Mouse (Mus musculus): ENCODE measurements around the gene Serpina3j. TPM values are rescaled to one million over a fixed set of nuclear protein-coding genes. Genes with fewer than 3 reads are reported as not detected.
"Not testable (repeated sequence)": the region's sequence is repeated elsewhere in the genome, so short reads cannot be mapped to it uniquely, and the experiment has no call there.

The Serpina3j gene
- total RNA-seq (2022) = not detected

DNA sequence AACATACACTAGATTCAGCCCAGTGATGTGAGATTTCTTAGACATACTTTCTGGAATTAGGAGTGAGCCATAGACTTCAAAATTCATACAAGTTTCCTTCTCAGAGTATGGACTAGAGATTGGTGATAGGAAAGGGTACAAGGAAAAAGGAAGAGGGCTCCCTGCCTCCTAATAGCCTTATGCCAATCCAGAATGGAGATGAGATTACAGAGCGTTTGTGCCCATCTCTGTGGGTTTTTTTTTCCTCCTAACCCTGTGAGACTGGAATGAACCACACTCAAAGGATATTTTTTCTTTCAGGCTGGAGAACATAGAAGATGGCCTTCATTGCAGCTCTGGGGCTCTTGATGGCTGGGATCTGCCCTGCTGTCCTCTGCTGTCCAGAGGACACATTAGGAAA, at the start of gene Serpina3j:
Gene Serpina3j, plus strand, starts transcription at position 301 of the 400 bp plus-strand sequence.
- DNase-seq (ENCODE audit: low spot score in 2 of 2) = no peak

- no peak for DNase-seq (ENCODE audit: low spot score in 2 of 2)
Measured at GRCm38 (mm10) chr12:104266374-104266773, 48.0 kb upstream of the Serpina3j start.

DNA sequence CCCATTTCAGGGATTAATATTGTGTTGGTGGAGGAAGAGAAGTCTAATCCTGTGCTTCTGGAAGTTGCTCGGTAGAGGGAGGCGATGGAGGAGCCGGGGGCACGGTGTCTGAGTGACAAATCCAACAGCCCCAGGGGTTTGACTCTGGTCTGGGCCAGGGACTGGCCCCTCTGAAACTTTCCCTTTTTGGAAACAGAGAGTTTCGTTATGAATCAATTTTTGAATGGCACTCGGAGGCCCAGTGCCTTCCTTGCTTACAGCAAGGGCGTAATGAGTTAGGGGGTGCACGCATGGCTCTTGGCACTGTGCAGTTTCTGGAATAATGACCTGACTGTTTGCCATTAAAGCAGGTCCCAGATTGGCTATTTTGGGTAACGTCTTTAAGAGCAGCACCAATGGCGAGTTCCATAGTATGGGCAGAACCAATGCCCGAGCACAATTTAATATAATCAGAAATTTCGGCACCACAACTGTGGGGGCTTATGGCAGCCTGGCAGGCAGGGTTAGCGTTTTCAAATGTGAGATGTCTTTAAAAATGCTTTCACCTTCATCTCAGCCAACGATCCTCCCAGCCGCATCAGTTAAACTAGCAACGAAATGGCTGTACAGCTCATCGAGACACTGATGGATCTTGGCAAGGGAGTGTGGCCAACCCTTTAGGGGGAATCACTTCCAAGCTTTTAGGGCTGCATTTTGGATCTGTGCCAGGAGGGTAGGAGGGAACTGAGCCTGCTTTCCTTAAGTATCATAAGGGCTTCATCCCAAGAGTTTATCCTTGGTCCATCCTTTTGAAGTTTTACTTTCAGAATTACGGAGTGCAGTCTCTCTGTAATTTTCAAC, 35.9 kb upstream of the Serpina3j start:
- no peak for DNase-seq (ENCODE audit: low spot score in 2 of 2)

DNA sequence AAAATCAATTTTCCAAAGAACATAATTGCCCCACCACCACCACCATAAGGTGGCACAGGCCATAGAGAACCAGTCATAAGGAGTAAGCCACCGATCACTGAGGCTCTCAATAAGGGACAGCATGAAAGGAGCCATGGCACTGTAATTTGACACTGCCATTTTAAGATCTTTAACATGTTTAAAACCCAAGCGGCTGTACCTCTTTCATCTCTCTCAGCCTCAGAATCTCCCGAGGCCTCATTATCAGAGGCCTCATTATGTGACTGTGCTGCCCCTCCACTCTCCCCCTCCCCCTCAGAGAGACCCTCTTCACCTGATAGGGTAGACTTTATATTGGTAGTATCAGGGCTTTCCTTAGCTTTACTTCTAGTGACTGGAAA, 35.3 kb upstream of the Serpina3j start:
- no peak for DNase-seq (ENCODE audit: low spot score in 2 of 2)

DNA sequence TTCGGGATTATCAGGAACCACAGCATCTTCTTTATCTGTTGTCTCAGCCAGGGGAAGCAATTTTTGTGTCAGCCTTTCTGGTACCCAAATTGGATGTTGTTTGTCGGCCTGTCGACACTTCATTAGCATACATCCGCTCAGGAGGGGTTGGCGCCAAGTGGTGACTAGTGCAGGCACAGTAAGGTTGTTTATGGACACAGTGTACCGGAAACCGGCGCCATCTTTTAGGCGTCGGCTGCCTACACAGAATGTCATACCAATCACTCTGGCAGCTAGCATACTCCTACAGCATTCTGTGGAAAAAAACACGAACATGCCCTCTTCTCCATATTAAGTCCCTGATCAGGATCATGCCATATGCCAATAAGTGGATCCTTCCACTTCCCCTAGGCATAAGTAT, 31.0 kb upstream of the Serpina3j start:
- DNase-seq (ENCODE audit: low spot score in 2 of 2) = peak in 1 of 2 experiments; percentile 19

DNA sequence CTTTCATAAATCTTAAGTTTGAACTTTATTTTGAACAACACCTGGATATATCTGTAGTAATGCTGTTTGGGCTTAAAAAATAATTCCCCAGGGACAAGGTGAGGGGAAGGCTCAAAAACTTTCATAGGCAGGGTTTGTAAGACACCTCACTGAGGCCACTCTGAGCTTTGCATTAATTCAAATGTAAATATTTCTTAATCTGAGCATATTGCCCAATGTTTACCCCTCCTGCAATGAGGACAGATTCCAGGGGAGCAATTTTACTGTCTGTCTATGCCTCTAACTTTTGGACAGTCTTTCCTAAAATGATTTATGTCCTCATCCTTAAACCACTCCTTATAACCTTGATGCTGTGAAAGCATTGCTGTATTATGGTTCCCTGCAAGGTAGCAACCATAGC, 26.0 kb upstream of the Serpina3j start:
- no peak for DNase-seq (ENCODE audit: low spot score in 2 of 2)

- no peak for DNase-seq (ENCODE audit: low spot score in 2 of 2)
Measured at GRCm38 (mm10) chr12:104289872-104290271, 24.5 kb upstream of the Serpina3j start.

DNA sequence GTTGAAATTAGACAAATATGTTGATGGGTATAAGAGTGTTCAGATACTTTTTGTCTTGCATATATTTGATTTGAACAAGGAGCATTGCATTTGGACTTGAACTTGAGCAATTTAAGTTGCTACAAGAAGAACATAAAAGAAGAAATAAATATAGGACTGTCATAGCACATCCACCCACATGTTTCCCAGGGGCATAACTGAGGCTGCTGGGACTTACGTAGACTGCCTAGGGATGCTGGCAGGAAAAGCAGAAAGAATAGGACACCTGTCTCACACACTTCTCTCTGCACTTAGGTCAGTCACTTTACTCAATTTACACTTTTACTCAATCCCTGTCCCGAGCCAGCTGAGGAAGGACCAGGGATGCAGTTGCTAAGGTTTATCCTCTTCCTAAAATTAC, 20.4 kb upstream of the Serpina3j start:
- no peak for DNase-seq (ENCODE audit: low spot score in 2 of 2)

GRCm38 (mm10) chr12:104298049-104298448, 16.3 kb upstream of the Serpina3j start:
- DNase-seq (ENCODE audit: low spot score in 2 of 2) = no peak

DNA sequence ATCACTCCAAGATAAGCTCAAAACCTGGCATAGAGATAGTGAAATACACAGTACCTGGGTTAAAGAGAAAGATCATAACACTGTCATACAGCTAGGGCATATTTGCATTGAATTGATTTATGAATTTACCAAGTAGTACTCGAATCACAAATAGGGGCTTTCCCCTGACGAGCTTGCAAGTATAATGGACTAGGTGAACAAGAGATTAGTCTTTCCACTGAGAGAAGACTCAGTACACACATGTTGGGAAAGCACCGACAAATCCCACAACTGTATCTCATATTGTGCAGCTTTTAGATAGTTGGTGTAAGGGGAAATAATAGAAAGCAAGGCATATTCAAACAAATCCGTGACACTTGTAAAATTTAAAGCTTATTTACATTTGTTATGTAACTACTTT, 8.4 kb upstream of the Serpina3j start:
- DNase-seq (ENCODE audit: low spot score in 2 of 2) = no peak

DNA sequence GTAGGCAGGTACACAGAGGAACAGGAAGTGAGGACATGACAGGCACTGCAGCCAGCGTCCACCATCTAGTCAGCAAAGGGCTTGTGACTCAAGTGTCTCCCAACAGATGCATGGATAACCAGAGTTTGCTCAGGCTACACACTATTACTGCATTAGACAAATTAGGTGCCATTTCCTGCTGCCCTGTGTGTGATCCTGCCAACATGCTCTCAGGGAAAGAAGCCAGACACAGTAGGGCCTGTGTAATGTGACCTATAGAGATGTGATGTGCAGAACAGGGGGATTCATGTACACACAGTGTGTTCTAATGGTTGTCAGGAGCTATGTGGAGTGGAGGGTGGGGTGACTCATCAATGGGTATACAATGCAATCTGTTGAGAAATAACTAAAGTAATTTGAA, 8.1 kb downstream of the Serpina3j start:
- no peak for DNase-seq (ENCODE audit: low spot score in 2 of 2)

- DNase-seq (ENCODE audit: low spot score in 2 of 2) = no peak
Measured at GRCm38 (mm10) chr12:104331701-104332100, 17.3 kb downstream of the Serpina3j start.

DNA sequence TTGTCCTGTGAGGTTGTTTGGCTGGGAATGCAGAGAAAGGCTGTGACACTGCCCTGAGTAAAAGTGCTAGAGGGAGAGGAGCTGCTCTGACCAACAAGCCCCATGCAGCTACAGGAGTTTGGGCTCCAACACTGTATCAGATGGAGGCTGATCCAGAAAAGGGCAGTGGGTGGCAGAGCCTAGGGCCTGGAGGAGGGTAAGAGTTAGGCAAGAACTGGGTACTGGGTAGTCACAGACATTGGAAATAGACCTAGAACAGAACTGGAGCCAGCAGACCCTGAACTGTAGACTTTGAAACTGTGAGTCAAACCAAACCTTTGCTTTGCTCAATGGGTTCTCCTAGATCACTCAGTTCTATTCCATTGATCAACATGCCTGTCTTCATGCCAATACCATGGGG, 22.5 kb downstream of the Serpina3j start:
- not testable (repeated sequence) for DNase-seq (ENCODE audit: low spot score in 2 of 2)

- not testable (repeated sequence) for DNase-seq (ENCODE audit: low spot score in 2 of 2)
Measured at GRCm38 (mm10) chr12:104338226-104338625, 23.9 kb downstream of the Serpina3j start, which contains the start of the genes Serpina3k and Serpina3m. TSS of gene Serpina3k (plus strand) at chr12:104338486. TSS of gene Serpina3m (plus strand) at chr12:104338486.

- DNase-seq (ENCODE audit: low spot score in 2 of 2) = no peak
Measured at GRCm38 (mm10) chr12:104338705-104339104, 24.4 kb downstream of the Serpina3j start.

DNA sequence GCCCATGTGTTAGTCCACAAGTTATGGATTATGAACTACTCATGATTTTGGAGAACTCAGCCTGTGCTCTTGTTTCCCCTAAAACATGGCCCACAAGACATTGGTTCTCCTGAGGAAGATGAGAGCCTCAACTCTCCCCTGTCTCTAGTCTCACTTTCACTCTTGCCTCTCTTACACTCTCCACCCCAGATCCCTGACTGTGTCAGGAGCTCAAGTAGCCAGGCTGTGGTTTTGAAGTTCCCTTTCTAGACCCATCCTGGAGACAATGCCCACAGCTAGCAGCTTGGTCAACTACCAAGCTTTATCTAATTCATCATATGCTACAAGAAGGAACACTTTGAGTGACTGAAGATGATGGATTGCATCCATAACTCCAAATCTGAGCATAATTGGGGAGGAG, 28.1 kb downstream of the Serpina3j start:
- not testable (repeated sequence) for DNase-seq (ENCODE audit: low spot score in 2 of 2)

DNA sequence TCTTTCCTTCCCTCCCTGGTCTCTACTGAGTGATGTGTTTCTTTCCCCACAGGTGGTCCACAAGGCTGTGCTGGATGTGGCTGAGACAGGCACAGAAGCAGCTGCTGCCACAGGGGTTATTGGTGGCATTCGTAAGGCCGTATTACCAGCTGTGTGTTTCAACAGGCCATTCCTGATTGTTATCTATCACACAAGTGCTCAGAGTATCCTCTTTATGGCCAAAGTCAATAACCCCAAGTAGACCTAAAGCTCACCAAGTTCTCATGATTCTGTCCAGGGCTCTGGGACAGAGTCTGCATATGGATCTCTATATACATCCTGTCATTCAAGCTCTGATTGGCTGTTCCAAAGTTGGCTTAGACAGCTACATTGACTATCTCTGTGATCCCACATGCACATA, 30.8 kb downstream of the Serpina3j start:
- DNase-seq (ENCODE audit: low spot score in 2 of 2) = no peak

- DNase-seq (ENCODE audit: low spot score in 2 of 2) = no peak
Measured at GRCm38 (mm10) chr12:104345707-104346106, 31.4 kb downstream of the Serpina3j start.

DNA sequence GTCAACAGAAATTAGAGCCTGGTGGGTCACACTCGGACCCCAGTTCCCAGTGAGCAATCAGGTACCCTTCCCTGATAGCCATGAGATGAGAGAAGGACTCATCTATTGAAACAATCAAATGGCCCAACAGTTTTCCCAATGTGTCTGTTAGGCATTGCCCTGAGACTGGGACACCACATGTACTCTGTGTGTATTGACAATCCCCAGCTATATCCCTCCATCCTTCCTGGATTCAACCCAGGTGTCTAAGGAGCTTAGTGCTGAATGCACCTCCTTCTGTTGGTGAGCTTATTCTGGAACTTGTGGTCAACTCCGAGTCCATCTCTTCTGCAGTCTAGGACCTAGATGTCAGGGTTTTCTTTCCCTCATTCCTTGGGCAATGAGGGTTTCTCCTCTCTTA, 32.7 kb downstream of the Serpina3j start:
- no peak for DNase-seq (ENCODE audit: low spot score in 2 of 2)

- peak in 1 of 2 experiments; percentile 55 for DNase-seq (ENCODE audit: low spot score in 2 of 2)
Measured at GRCm38 (mm10) chr12:104351812-104352211, 37.5 kb downstream of the Serpina3j start.

DNA sequence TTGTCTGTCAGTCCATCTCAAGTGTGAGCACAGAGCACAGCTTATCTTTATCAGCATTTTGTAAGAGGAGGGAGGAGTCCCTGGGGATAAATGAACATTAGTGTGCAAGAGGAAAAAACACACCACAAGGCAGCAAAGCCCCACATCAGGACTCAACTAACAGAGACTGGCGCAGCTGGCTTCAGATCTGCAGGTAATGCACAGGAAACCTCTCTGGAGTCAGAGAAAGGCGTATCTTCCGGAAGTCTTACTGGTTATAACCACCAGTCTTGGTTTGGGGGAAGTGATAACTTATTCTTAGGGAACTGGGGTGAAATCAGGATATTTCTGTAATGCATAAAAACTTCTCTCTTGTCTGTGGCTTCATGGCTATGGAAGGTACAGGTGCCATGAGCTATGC, 41.7 kb downstream of the Serpina3j start:
- no peak for DNase-seq (ENCODE audit: low spot score in 2 of 2)

DNA sequence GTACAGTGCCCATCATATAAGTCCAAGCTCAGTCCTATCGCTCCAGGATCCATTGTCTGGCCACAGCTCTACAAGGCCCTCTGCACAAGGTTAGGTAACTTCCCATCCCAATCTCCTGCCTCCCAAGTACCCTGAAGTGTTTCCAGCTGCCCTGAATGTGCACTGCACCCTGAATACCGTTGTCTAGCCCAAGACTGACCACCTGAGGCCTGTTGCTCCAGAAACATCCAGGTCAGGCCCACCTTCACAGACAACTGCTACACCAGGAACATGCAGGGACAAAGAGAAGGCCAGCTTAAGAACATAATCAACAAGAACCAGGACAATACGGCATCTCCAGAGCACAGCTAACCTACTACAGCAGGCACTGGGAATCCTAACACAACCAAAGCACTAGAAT, 55.6 kb downstream of the Serpina3j start:
- no peak for DNase-seq (ENCODE audit: low spot score in 2 of 2)
